Mouse (Mus musculus) stomach, embryonic 14.5 days (tissue): ENCODE measurements around the gene Tmem132c. TPM values are rescaled to one million over a fixed set of nuclear protein-coding genes. Genes with fewer than 3 reads are reported as not detected.

Experiments used
- ATAC-seq: fragments of 200-750 bp; cut with Nextera tagmentation; 2 replicates; pipeline ENCODE4 v1.8.0; 2017; ENCODE audit warnings: low read depth, moderate TSS enrichment; ENCODE audit not compliant: insufficient number of reproducible peaks, insufficient read depth, low FRiP score
- H3K27ac ChIP-seq: fragments of 300-500 bp; sonication (generic); 2 replicates; pipeline ENCODE4 v1.5.1; 2014; ENCODE audit warnings: mild to moderate bottlenecking, low read length, moderate library complexity, mixed read lengths
- H3K27me3 ChIP-seq: fragments of 300-500 bp; sonication (generic); 2 replicates; pipeline ENCODE4 v1.6.1; 2014; ENCODE audit warnings: low read length, control low read depth, mixed read lengths; ENCODE audit not compliant: control insufficient read depth, insufficient read depth
- H3K36me3 ChIP-seq: fragments of 300-500 bp; sonication (generic); 2 replicates; pipeline ENCODE4 v1.6.1; 2014; ENCODE audit warnings: mild to moderate bottlenecking, control low read depth, low read length, moderate library complexity, mixed read lengths; ENCODE audit not compliant: control insufficient read depth, insufficient read depth
- H3K4me1 ChIP-seq: fragments of 300-500 bp; sonication (generic); 2 replicates; pipeline ENCODE4 v1.6.1; 2014; ENCODE audit warnings: low read length, control low read depth, mixed read lengths; ENCODE audit not compliant: control insufficient read depth, insufficient read depth
- H3K4me2 ChIP-seq: fragments of 300-500 bp; sonication (generic); replicated peaks from 2 replicates; pipeline ENCODE4 v1.6.1; 2014; ENCODE audit warnings: low read depth, low read length, control low read depth
- H3K4me3 ChIP-seq: fragments of 300-500 bp; sonication (generic); 2 replicates; pipeline ENCODE4 v1.5.1; 2014; ENCODE audit warnings: low read depth, low read length, control low read depth
- H3K9ac ChIP-seq: fragments of 300-500 bp; sonication (generic); replicated peaks from 2 replicates; pipeline ENCODE4 v1.6.1; 2014; ENCODE audit warnings: low read depth, mild to moderate bottlenecking, control low read depth, low read length, moderate library complexity, mixed read lengths
- H3K9me3 ChIP-seq: fragments of 300-500 bp; sonication (generic); 2 replicates; pipeline ENCODE4 v1.6.1; 2016; ENCODE audit warnings: low read depth, low read length, control low read depth; ENCODE audit not compliant: control insufficient read depth
- WGBS: fragments of 180-500 bp; shearing (Covaris S2); extraction: QIAGEN DNeasy Blood & Tissue Kit; methylation state at CpG from one replicate; pipeline ENCODE4 v1.1.7; 2014; 5-methylcytosine and 5-hydroxymethylcytosine counted together
- polyA plus RNA-seq: library from polyadenylated mRNA; unstranded; fragments of >200 nt; fragmentation: Nextera tagmentation; extraction: Ambion mirVana; gene quantifications from 2 replicates; pipeline ENCODE4 v1.2.1, GENCODE M21; 2014

Tmem132c gene
- polyA plus RNA-seq, 1 experiment from 2014 or later, result 1.8 TPM

DNA sequence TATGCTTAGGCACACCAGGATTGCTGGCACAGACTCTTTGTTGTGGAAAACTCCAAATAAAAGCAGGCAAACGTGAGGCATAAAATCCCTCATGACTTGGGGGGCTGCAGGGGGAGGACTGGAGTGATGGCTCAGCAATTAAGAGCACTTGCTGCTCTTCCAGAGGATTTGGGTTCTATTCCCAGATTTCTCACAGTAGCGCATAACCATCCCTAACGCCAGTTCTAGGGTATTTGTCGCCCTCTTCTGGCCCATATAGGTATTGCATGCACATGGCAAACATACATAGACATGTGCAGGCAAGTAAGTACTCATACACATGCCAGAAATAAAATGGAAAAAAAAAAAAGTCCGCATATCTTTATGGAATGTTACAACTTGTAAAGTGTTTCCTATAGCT is 239.8 kb downstream of the Tmem132c start:
- 30% methylated on average over 5 of the region's 5 CpGs for WGBS
- H3K4me3 ChIP-seq, result no peak overlapping the region

DNA sequence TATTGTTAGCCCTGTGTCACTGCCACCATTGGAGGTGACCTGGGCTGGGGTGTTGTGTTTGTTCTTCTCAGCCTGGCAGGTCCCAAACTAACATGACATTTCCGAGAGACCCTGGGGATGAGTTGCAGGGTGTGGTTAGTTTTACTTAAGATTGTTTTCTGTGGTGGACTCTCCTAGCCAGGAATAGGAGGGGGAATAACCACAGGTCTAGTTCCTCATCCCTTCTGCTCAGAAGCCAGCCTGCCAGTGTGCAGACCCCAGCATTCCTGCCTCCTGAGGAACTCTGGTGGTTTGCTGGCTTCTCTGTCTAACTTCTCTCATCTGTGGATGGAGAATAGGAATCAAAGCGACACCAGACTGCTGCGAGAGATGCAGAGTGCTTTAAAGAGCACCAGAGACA is 240.7 kb downstream of the Tmem132c start:
- H3K9me3 ChIP-seq, result no peaks in the 10 kb centered on the region
- H3K4me2 ChIP-seq, result no peak overlapping the region
- no peak for ATAC-seq
- 73% methylated on average over 3 of the region's 3 CpGs for WGBS
- H3K4me3 ChIP-seq, result no peak overlapping the region
- peaks cover 10% of the 10 kb centered on the region for H3K4me1 ChIP-seq
- H3K9ac ChIP-seq, result no peak overlapping the region
- H3K27ac ChIP-seq, result no peak overlapping the region
- H3K36me3 ChIP-seq, result no peaks in the 10 kb centered on the region
- H3K27me3 ChIP-seq, result no peaks in the 10 kb centered on the region

More for the DNA sequence above, 239.8 kb downstream of the Tmem132c start:
- Histone ChIP-seq H3K27me3 (no peaks in the 10 kb centered on the region), H3K4me1 (peaks cover 10% of the 10 kb centered on the region), H3K9ac (no peak overlapping the region), H3K36me3 (no peaks in the 10 kb centered on the region), H3K4me2 (no peak overlapping the region), H3K9me3 (no peaks in the 10 kb centered on the region), H3K27ac (no peak overlapping the region)
- no peak for ATAC-seq

GRCm38 (mm10) chr5:127483955-127484659 is 242.5 kb downstream of the Tmem132c start:
- Histone ChIP-seq H3K4me1 (peaks cover 10% of the 10 kb centered on the region), H3K9ac (no peak overlapping the region), H3K9me3 (no peaks in the 10 kb centered on the region), H3K27ac (no peak overlapping the region; the same call in 1 of the 2 replicates), H3K27me3 (no peaks in the 10 kb centered on the region), H3K4me2 (no peak overlapping the region), H3K36me3 (no peaks in the 10 kb centered on the region), H3K4me3 (no peak overlapping the region)
- no peak for ATAC-seq
- 29% methylated on average over 8 of the region's 8 CpGs for WGBS

DNA sequence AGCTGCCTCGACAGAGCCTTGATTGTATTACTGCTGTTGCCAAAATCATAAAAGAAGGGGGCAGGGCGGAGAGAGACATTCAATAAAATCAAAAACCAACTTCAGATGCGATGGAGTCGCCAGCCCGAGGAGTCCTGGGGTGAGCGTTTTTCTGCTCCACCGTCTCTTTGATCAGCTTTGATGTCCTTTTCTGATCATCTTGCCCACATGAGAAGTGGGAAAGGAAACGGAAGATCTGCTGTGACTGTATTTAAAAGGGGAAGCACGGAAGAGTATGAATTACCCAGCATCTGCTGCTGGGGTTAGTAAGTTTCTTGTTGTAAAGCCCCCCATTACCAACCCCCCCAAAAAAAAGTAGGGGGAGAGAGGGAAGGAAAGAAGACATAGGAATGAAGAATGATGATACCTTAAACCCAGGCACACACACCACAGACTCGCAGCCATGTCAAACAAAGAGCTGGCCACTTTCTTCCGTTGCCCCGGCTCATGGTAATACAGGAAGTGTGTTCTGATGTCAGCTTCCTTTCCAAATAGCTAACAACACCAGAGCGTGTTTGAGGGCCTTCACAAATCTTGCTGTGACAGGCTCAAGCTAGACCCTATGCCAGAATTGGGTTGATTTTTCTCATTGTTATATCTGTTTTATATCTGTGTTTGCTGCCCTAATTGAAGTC is 243.3 kb downstream of the Tmem132c start:
- H3K27me3 ChIP-seq, result no peaks in the 10 kb centered on the region
- ATAC-seq, result no peak
- no peak overlapping the region for H3K27ac ChIP-seq
- no peak overlapping the region for H3K4me3 ChIP-seq
- peaks cover 10% of the 10 kb centered on the region for H3K4me1 ChIP-seq
- 0 out of 2 replicates have a peak overlapping the region, but pooled peaks have one; percentile 1 for H3K4me2 ChIP-seq
- H3K36me3 ChIP-seq, result no peaks in the 10 kb centered on the region
- H3K9me3 ChIP-seq, result no peaks in the 10 kb centered on the region
- no peak overlapping the region for H3K9ac ChIP-seq
- 21% methylated on average over 13 of the region's 13 CpGs for WGBS

GRCm38 (mm10) chr5:127487190-127487589 is 245.6 kb downstream of the Tmem132c start:
- Histone ChIP-seq H3K36me3 (no peaks in the 10 kb centered on the region), H3K4me1 (peaks cover 10% of the 10 kb centered on the region), H3K4me3 (no peak overlapping the region), H3K9ac (no peak overlapping the region), H3K9me3 (no peaks in the 10 kb centered on the region), H3K27ac (no peak overlapping the region), H3K27me3 (no peaks in the 10 kb centered on the region), H3K4me2 (no peak overlapping the region)
- WGBS, result 83% methylated on average over 6 of the region's 6 CpGs
- ATAC-seq, result no peak

- WGBS, result 72% methylated on average over 13 of the region's 13 CpGs
- H3K4me3 ChIP-seq, result no peak overlapping the region
- no peak overlapping the region for H3K27ac ChIP-seq
- no peak overlapping the region for H3K4me2 ChIP-seq
- no peak overlapping the region for H3K9ac ChIP-seq
- no peak for ATAC-seq
- H3K4me1 ChIP-seq, result peaks cover 10% of the 10 kb centered on the region
- no peaks in the 10 kb centered on the region for H3K27me3 ChIP-seq
- no peaks in the 10 kb centered on the region for H3K9me3 ChIP-seq
- H3K36me3 ChIP-seq, result no peaks in the 10 kb centered on the region
Observed at GRCm38 (mm10) chr5:127488666-127489065, 247.1 kb downstream of the Tmem132c start.

- 93% methylated on average over 3 of the region's 3 CpGs for WGBS
- Histone ChIP-seq H3K9ac (no peak overlapping the region), H3K27ac (no peak overlapping the region), H3K36me3 (no peaks in the 10 kb centered on the region), H3K4me3 (no peak overlapping the region), H3K9me3 (no peaks in the 10 kb centered on the region), H3K4me1 (no peaks in the 10 kb centered on the region), H3K27me3 (no peaks in the 10 kb centered on the region), H3K4me2 (no peak overlapping the region)
- no peak for ATAC-seq
Observed at GRCm38 (mm10) chr5:127491724-127492123, 250.1 kb downstream of the Tmem132c start.

DNA sequence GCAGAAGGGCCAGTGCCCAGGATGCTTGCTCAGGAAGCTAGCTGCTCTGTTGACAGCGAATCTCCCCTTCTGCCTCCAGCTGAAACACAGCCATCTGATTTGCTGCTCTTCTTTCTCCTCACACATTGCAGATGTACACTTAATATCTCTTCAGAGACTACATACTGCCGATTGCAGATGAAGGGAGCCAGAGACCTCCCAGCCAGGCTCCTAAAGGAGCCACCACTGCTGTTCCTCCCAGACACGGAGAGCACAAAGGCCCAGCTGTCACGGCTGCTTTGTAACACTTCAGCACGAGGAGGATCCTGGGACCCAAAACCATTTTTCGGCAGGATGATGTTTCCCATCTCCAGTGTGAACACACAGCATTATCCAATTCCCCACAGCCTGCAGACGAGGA is 255.3 kb downstream of the Tmem132c start:
- ATAC-seq, result no peak

More for the DNA sequence above, 255.3 kb downstream of the Tmem132c start:
- Histone ChIP-seq H3K4me2 (no peak overlapping the region), H3K4me1 (no peaks in the 10 kb centered on the region), H3K27ac (no peak overlapping the region), H3K4me3 (no peak overlapping the region), H3K27me3 (no peaks in the 10 kb centered on the region), H3K9ac (no peak overlapping the region), H3K36me3 (no peaks in the 10 kb centered on the region), H3K9me3 (no peaks in the 10 kb centered on the region)
- 54% methylated on average over 7 of the region's 7 CpGs for WGBS
